Mouse (Mus musculus) lung, postnatal 0 days (tissue): ENCODE data around the gene Sgta. TPM values are rescaled to one million over a fixed set of nuclear protein-coding genes. Genes with fewer than 3 reads are reported as not detected.
A peak's percentile ranks its signal among the peaks of the same experiment; 100 is the strongest.

Source experiments
- ATAC-seq: fragments of 200-750 bp; cut with Nextera tagmentation; 2 replicates; pipeline ENCODE4 v1.8.0; 2017; ENCODE audit warnings: moderate library complexity
- DNase-seq: peaks from one replicate; pipeline ENCODE4 v3.0.0-alpha.2; 2016; ENCODE audit warnings: low spot score
- H3K27ac ChIP-seq: fragments of 300-500 bp; sonication (generic); 2 replicates; pipeline ENCODE4 v1.5.1; 2014; ENCODE audit warnings: antibody characterized with exemption, mild to moderate bottlenecking, low read length, mixed read lengths
- H3K27me3 ChIP-seq: fragments of 300-500 bp; sonication (generic); replicated peaks from 2 replicates; pipeline ENCODE4 v1.6.1; 2014; ENCODE audit warnings: low read length, mixed read lengths; ENCODE audit not compliant: insufficient read depth
- H3K36me3 ChIP-seq: fragments of 300-500 bp; sonication (generic); 2 replicates; pipeline ENCODE4 v1.6.1; 2014; ENCODE audit warnings: low read length, mixed read lengths; ENCODE audit not compliant: insufficient read depth
- H3K4me1 ChIP-seq: fragments of 300-500 bp; sonication (generic); 2 replicates; pipeline ENCODE4 v1.6.1; 2014; ENCODE audit warnings: antibody characterized with exemption, low read depth, low read length, mixed read lengths; ENCODE audit not compliant: insufficient read depth
- H3K4me2 ChIP-seq: fragments of 300-500 bp; sonication (generic); replicated peaks from 2 replicates; pipeline ENCODE4 v1.6.1; 2014; ENCODE audit warnings: low read depth, mild to moderate bottlenecking, low read length, moderate library complexity, mixed read lengths
- H3K4me3 ChIP-seq: fragments of 300-500 bp; sonication (generic); 2 replicates; pipeline ENCODE4 v1.5.1; 2014; ENCODE audit warnings: low read depth, low read length
- H3K9ac ChIP-seq: fragments of 300-500 bp; sonication (generic); replicated peaks from 2 replicates; pipeline ENCODE4 v1.6.1; 2014; ENCODE audit warnings: low read depth, mild to moderate bottlenecking
- H3K9me3 ChIP-seq: fragments of 300-500 bp; sonication (generic); 2 replicates; pipeline ENCODE4 v1.6.1; 2016; ENCODE audit warnings: low read length, mixed read lengths
- CTCF ChIP-seq: IDR thresholded peaks from 2 replicates; pipeline ENCODE4 v1.5.1; 2016; ENCODE audit warnings: antibody characterized with exemption, mild to moderate bottlenecking
- EP300 ChIP-seq: IDR thresholded peaks from 2 replicates; pipeline ENCODE4 v1.6.1; 2016; ENCODE audit warnings: antibody characterized with exemption, mild to moderate bottlenecking, control low read depth
- WGBS: fragments of 180-500 bp; shearing (Covaris S2); extraction: QIAGEN DNeasy Blood & Tissue Kit; methylation state at CpG from one replicate; pipeline ENCODE4 v1.1.7; 2014; 5-methylcytosine and 5-hydroxymethylcytosine counted together
- polyA plus RNA-seq: library from polyadenylated mRNA; unstranded; fragments of >200 nt; fragmentation: Nextera tagmentation; extraction: Ambion mirVana; gene quantifications from 2 replicates; pipeline ENCODE4 v1.2.1, GENCODE M21; 2015

Sgta gene
- polyA plus RNA-seq, 1 experiment from 2014 or later: 102 TPM

DNA sequence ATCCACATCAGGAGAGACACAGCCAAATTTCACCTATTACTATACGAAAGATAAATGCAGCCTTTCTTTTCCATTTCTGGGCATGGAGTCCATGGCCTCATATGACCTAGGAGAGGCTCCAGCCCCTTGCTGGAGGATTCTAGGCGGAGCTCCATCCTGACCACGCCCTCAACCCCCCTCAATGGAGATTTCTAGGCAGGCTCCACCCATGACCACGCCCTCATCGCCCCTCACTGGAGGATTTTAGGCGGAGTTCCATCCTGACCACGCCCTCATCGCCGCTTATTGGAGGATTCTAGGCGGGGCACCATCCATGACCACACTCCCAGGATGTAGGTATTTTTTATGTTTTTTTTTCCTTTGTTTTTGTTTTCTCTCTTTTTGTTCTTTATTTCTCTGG lies 41.7 kb downstream of the Sgta start:
- no peaks in the 10 kb centered on the region for H3K9me3 ChIP-seq
- ATAC-seq (no peak), DNase-seq (peak; percentile 31)
- no peaks in the 10 kb centered on the region for H3K36me3 ChIP-seq
- no peak overlapping the region for H3K27ac ChIP-seq
- no peak overlapping the region for H3K9ac ChIP-seq
- H3K4me3 ChIP-seq: no peak overlapping the region
- H3K27me3 ChIP-seq: no peaks in the 10 kb centered on the region; the same call in 1 of the 2 replicates
- no peaks in the 10 kb centered on the region for H3K4me1 ChIP-seq
- WGBS: 29% methylated on average over 10 of the region's 10 CpGs
- H3K4me2 ChIP-seq: no peak overlapping the region
- TF ChIP-seq CTCF (no peak), EP300 (no peak)

GRCm38 (mm10) chr10:81016645-81017044 lies 43.3 kb downstream of the Sgta start:
- peak; percentile 64 for DNase-seq
- no peaks in the 10 kb centered on the region for H3K4me1 ChIP-seq
- no peak for ATAC-seq
- no peak overlapping the region for H3K27ac ChIP-seq
- 7% methylated on average over 7 of the region's 7 CpGs for WGBS
- H3K36me3 ChIP-seq: no peaks in the 10 kb centered on the region
- no peaks in the 10 kb centered on the region for H3K9me3 ChIP-seq
- H3K4me3 ChIP-seq: no peak overlapping the region
- no peak overlapping the region for H3K4me2 ChIP-seq
- TF ChIP-seq CTCF: peak; percentile 85
- no peak for TF ChIP-seq EP300
- no peak overlapping the region for H3K9ac ChIP-seq
- no peaks in the 10 kb centered on the region for H3K27me3 ChIP-seq

GRCm38 (mm10) chr10:81015666-81016065 lies 44.3 kb downstream of the Sgta start:
- H3K4me1 ChIP-seq: no peaks in the 10 kb centered on the region
- no peak overlapping the region for H3K4me3 ChIP-seq
- H3K4me2 ChIP-seq: no peak overlapping the region
- WGBS: 90% methylated on average over 2 of the region's 2 CpGs
- H3K9ac ChIP-seq: no peak overlapping the region
- TF ChIP-seq CTCF: no peak
- DNase-seq (no peak), ATAC-seq (no peak)
- no peaks in the 10 kb centered on the region for H3K36me3 ChIP-seq
- H3K27me3 ChIP-seq: no peaks in the 10 kb centered on the region
- no peak overlapping the region for H3K27ac ChIP-seq
- no peaks in the 10 kb centered on the region for H3K9me3 ChIP-seq

DNA sequence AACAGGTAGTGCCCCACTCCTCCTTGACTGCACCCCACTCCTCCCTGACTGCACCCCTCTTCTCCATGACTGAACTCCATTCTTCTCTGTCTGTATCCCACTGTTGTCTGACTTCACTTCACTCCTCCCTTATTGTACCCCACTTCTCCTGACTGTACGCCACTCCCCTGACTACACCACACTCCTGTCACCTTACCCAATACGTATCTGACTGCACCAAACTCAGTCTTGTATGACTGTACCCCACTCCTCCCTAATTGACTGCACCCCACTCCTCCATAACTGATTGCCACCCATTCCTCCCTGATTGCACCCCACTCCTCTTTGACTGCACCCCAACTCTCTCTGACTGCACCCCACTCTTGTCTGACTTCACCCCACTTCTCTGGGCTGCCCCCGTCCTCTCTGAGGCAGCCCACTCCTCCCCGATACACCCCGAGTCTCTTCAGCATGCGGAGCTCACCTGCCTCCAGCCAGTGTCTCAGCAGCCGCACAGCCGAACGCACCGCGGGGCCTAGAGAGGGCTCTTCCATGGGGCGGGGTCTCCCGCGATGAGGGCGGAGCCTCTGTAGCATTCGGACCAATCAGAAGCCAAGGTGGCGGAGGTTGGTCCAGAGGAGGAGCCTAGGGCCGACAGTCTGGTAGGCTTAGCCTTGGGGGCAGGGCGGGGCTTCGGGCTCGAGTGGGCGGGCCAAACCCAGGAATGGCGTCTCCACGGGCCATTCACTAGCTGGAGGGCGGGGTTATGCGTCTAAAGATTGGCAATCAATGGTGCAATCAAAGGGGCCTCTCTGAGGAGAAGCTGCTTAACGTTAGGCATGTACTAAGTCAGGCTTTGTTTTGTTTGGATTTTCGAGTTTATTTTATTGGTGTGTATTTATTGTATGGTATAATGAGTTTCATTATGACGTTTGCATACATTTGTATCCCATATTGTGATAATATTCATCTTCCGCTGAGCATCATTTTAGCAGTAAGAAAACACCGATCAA lies 45.3 kb downstream of the Sgta start, which contains the start of gene Gng7:
TSS of gene Gng7 (minus strand) at position 553 of the 992 bp plus-strand sequence.
- 11% methylated on average over 31 of the region's 31 CpGs for WGBS
- H3K4me2 ChIP-seq: peak within 1 kb of the TSS; percentile 54
- no peaks in the 10 kb centered on the region for H3K27me3 ChIP-seq
- H3K9me3 ChIP-seq: no peaks in the 10 kb centered on the region
- H3K4me3 ChIP-seq: peak within 1 kb of the TSS; percentile 34
- H3K36me3 ChIP-seq: no peaks in the 10 kb centered on the region
- no peak for TF ChIP-seq EP300
- no peak for TF ChIP-seq CTCF
- DNase-seq (peak; percentile 98), ATAC-seq (peak; percentile 99)
- H3K9ac ChIP-seq: no peak within 1 kb of the TSS
- no peaks in the 10 kb centered on the region for H3K4me1 ChIP-seq
- no peak within 1 kb of the TSS for H3K27ac ChIP-seq

DNA sequence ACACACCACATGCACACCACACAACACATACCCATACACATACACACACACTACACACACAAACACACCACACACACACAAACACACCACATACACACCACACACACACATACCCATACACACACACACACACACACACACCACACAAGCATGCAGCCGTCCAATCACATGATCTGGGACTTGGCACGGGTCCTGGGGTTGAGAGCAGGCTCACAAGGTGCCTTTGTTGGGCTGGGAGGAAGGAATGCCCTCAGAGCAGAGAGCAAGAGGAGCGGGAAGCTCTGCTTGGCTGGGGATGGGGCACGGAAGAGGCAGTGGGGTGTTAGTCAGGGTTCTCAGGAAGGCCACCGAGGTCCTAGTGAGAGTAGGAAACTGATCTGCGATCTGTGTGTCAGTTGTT lies 49.1 kb downstream of the Sgta start:
- Histone ChIP-seq H3K27me3 (no peaks in the 10 kb centered on the region), H3K27ac (no peak overlapping the region), H3K9ac (no peak overlapping the region), H3K4me3 (no peak overlapping the region), H3K36me3 (no peaks in the 10 kb centered on the region), H3K9me3 (no peaks in the 10 kb centered on the region), H3K4me2 (no peak overlapping the region), H3K4me1 (no peaks in the 10 kb centered on the region)
- WGBS: 39% methylated on average over 6 of the region's 6 CpGs
- TF ChIP-seq CTCF (no peak), EP300 (no peak)
- DNase-seq (no peak), ATAC-seq (no peak)

DNA sequence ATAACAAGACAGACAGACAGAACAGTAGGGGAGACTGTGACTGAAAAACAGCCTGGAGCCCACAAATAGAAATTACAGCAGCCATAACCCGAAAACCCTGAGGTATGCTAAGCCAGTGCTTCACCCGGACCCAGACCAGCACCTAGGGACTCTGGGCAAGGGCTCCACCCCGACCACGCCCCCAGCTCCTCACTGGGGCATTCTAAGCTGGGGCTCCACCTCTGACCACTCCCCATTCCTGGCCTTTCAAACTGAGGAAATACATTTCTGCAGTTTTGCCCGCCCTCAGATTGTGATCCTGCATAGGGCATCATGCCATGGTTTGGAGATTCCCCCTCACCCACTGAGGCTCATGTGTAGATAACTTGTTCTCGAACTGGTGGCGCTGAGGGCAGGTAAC lies 52.7 kb downstream of the Sgta start:
- DNase-seq: no peak

More for the DNA sequence above, 52.7 kb downstream of the Sgta start:
- H3K27ac ChIP-seq: no peak overlapping the region
- no peaks in the 10 kb centered on the region for H3K4me1 ChIP-seq
- TF ChIP-seq EP300 (no peak), CTCF (no peak)
- H3K4me2 ChIP-seq: no peak overlapping the region
- 35% methylated on average over 7 of the region's 7 CpGs for WGBS
- ATAC-seq: no peak
- no peaks in the 10 kb centered on the region for H3K27me3 ChIP-seq
- H3K36me3 ChIP-seq: no peaks in the 10 kb centered on the region
- H3K9ac ChIP-seq: no peak overlapping the region
- H3K4me3 ChIP-seq: no peak overlapping the region
- H3K9me3 ChIP-seq: no peaks in the 10 kb centered on the region
